Mouse (Mus musculus) stomach, postnatal 0 days (tissue): ENCODE results near the gene Gm36210.

Source experiments
- CTCF ChIP-seq: IDR thresholded peaks from 2 replicates; pipeline ENCODE4 v1.5.1; 2016; ENCODE audit warnings: antibody characterized with exemption, low read depth, mild to moderate bottlenecking, moderate library complexity
- EP300 ChIP-seq: optimal IDR thresholded peaks from 2 replicates; pipeline ENCODE3; 2016; ENCODE audit warnings: antibody characterized with exemption

- TF ChIP-seq EP300 (no peak), CTCF (no peak)
Measured at GRCm38 (mm10) chr7:4853613-4854012, 52.7 kb downstream of the Gm36210 start.
